Mouse (Mus musculus): ENCODE results near the gene Snx14. TPM values are rescaled to one million over a fixed set of nuclear protein-coding genes. Genes with fewer than 3 reads are reported as not detected.

Gene Snx14
- polyA plus RNA-seq, 1 experiment from 2014 or later = 41.9 TPM

- in situ Hi-C loops (cut with MboI; ENCODE audit: low pct_unique_long_range_greater_than_20kb) = no loop called here
- no peak for TF ChIP-seq CTCF (IDR thresholded peaks at IDR 0.05)
- DNase-seq (ENCODE audit: low read depth, low spot score) = no peak
- no peaks in the 10 kb centered on the region for H3K27me3 ChIP-seq
- POLR2A ChIA-PET = no interaction called here
- no peak for ATAC-seq
- CTCF ChIA-PET = no interaction called here
Measured at GRCm38 (mm10) chr9:88348623-88349022, 90.1 kb downstream of the Snx14 start.

GRCm38 (mm10) chr9:88346857-88347256 lies 91.9 kb downstream of the Snx14 start:
- in situ Hi-C loops (cut with MboI; ENCODE audit: low pct_unique_long_range_greater_than_20kb) = no loop called here
- no peak for TF ChIP-seq CTCF (IDR thresholded peaks at IDR 0.05)
- ATAC-seq (no peak), DNase-seq (ENCODE audit: low read depth, low spot score) (no peak)
- H3K27me3 ChIP-seq = no peaks in the 10 kb centered on the region
- POLR2A ChIA-PET = no interaction called here
- CTCF ChIA-PET = no interaction called here

- TF ChIP-seq CTCF (IDR thresholded peaks at IDR 0.05) = no peak
- H3K27me3 ChIP-seq = no peaks in the 10 kb centered on the region
- no peak for DNase-seq (ENCODE audit: low read depth, low spot score)
- ChIA-PET POLR2A (interaction anchor here (1.2 kb wide), 1 partner anchor 27 kb away, joined by 4 read pairs; no protein-coding TSS in a partner anchor), CTCF (interaction anchor here (1.2 kb wide), 1 partner anchor 16 kb away, joined by 3 read pairs; no protein-coding TSS in a partner anchor)
- ATAC-seq = no peak
- in situ Hi-C loops (cut with MboI; ENCODE audit: low pct_unique_long_range_greater_than_20kb) = no loop called here
Measured at GRCm38 (mm10) chr9:88344424-88344823, 94.3 kb downstream of the Snx14 start.

GRCm38 (mm10) chr9:88342701-88343100 lies 96.1 kb downstream of the Snx14 start:
- in situ Hi-C loops (cut with MboI; ENCODE audit: low pct_unique_long_range_greater_than_20kb) = no loop called here
- CTCF ChIA-PET = no interaction called here
- POLR2A ChIA-PET = no interaction called here
- no peak for TF ChIP-seq CTCF (IDR thresholded peaks at IDR 0.05)
- no peak for DNase-seq (ENCODE audit: low read depth, low spot score)
- H3K27me3 ChIP-seq = no peaks in the 10 kb centered on the region
- no peak for ATAC-seq

DNA sequence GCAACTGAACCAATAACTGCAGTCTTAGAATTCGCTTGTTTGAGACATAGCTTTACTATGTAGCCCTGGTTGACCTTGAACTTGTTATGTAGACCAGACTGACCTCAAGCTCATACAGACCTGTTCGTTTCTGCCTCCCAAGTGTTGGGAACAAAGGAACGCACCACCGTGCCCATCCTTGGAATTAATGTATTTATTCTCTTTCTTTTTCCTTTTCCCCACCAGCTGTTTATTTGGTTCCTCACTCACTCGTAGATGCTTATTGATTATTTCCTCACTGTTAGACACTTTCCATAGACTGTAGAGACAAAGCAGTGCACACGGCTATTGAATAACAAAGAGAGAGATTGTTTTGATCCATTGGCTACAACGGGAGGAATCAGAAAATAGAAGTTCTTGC lies 96.5 kb downstream of the Snx14 start:
- TF ChIP-seq CTCF (IDR thresholded peaks at IDR 0.05) = no peak
- no peak for DNase-seq (ENCODE audit: low read depth, low spot score)
- no peak for ATAC-seq
- CTCF ChIA-PET = interaction anchor here (0.8 to 1.3 kb wide), 2 partner anchors 47 to 72 kb away, joined by 3 read pairs; no protein-coding TSS in a partner anchor
- in situ Hi-C loops (cut with MboI; ENCODE audit: low pct_unique_long_range_greater_than_20kb) = no loop called here
- no peaks in the 10 kb centered on the region for H3K27me3 ChIP-seq
- POLR2A ChIA-PET = interaction anchor here (0.6 kb wide), 1 partner anchor 55 kb away, joined by 3 read pairs; no protein-coding TSS in a partner anchor

GRCm38 (mm10) chr9:88340819-88341218 lies 97.9 kb downstream of the Snx14 start:
- CTCF ChIA-PET = interaction anchor here (1.3 kb wide), 1 partner anchor 45 kb away, joined by 3 read pairs; no protein-coding TSS in a partner anchor
- peak; percentile 83 for DNase-seq (ENCODE audit: low read depth, low spot score)
- no peak for TF ChIP-seq CTCF (IDR thresholded peaks at IDR 0.05)
- peak; percentile 85 for ATAC-seq
- no peaks in the 10 kb centered on the region for H3K27me3 ChIP-seq
- in situ Hi-C loops (cut with MboI; ENCODE audit: low pct_unique_long_range_greater_than_20kb) = no loop called here
- POLR2A ChIA-PET = interaction anchor here (0.6 kb wide), 2 partner anchors 25 to 31 kb away, joined by 3 read pairs; no protein-coding TSS in a partner anchor

GRCm38 (mm10) chr9:88335839-88336238 lies 102.9 kb downstream of the Snx14 start:
- no peak for TF ChIP-seq CTCF (IDR thresholded peaks at IDR 0.05)
- ChIA-PET CTCF (interaction anchor here (0.9 kb wide), 1 partner anchor 94 kb away, joined by 3 read pairs; no protein-coding TSS in a partner anchor), POLR2A (interaction anchor here (0.9 kb wide), 1 partner anchor 8 kb away, joined by 3 read pairs; no protein-coding TSS in a partner anchor)
- peak; percentile 69 for ATAC-seq
- peak; percentile 15 for DNase-seq (ENCODE audit: low read depth, low spot score)
- H3K27me3 ChIP-seq = no peaks in the 10 kb centered on the region
- in situ Hi-C loops (cut with MboI; ENCODE audit: low pct_unique_long_range_greater_than_20kb) = no loop called here

- CTCF ChIA-PET = no interaction called here
- no peak for TF ChIP-seq CTCF (IDR thresholded peaks at IDR 0.05)
- ATAC-seq (no peak), DNase-seq (ENCODE audit: low read depth, low spot score) (no peak)
- POLR2A ChIA-PET = no interaction called here
- in situ Hi-C loops (cut with MboI; ENCODE audit: low pct_unique_long_range_greater_than_20kb) = no loop called here
- H3K27me3 ChIP-seq = no peaks in the 10 kb centered on the region
Measured at GRCm38 (mm10) chr9:88332447-88332846, 106.3 kb downstream of the Snx14 start.

GRCm38 (mm10) chr9:88330316-88330715 lies 108.4 kb downstream of the Snx14 start:
- no peaks in the 10 kb centered on the region for H3K27me3 ChIP-seq
- TF ChIP-seq CTCF (IDR thresholded peaks at IDR 0.05) = no peak
- no peak for DNase-seq (ENCODE audit: low read depth, low spot score)
- CTCF ChIA-PET = no interaction called here
- in situ Hi-C loops (cut with MboI; ENCODE audit: low pct_unique_long_range_greater_than_20kb) = no loop called here
- POLR2A ChIA-PET = no interaction called here
- ATAC-seq = no peak

- H3K27me3 ChIP-seq = no peaks in the 10 kb centered on the region
Measured at GRCm38 (mm10) chr9:88329166-88329748, 109.5 kb downstream of the Snx14 start.

GRCm38 (mm10) chr9:88328666-88329065 lies 110.1 kb downstream of the Snx14 start:
- no peak for TF ChIP-seq CTCF (IDR thresholded peaks at IDR 0.05)
- H3K27me3 ChIP-seq = no peaks in the 10 kb centered on the region
- ChIA-PET CTCF (interaction anchor here (1.2 to 1.4 kb wide), 3 partner anchors 9 to 87 kb away, joined by 3 to 4 read pairs (median 3); no protein-coding TSS in a partner anchor), POLR2A (interaction anchor here (1.1 kb wide), 1 partner anchor 19 kb away, joined by 3 read pairs; no protein-coding TSS in a partner anchor)
- no peak for ATAC-seq
- in situ Hi-C loops (cut with MboI; ENCODE audit: low pct_unique_long_range_greater_than_20kb) = no loop called here
- no peak for DNase-seq (ENCODE audit: low read depth, low spot score)

More at GRCm38 (mm10) chr9:88329166-88329748, 109.5 kb downstream of the Snx14 start:
- ChIA-PET CTCF (interaction anchor here (1.2 to 1.4 kb wide), 3 partner anchors 9 to 88 kb away, joined by 3 to 4 read pairs (median 3); no protein-coding TSS in a partner anchor), POLR2A (interaction anchor here (1.1 kb wide), 1 partner anchor 19 kb away, joined by 3 read pairs; no protein-coding TSS in a partner anchor)
- DNase-seq (ENCODE audit: low read depth, low spot score) = no peak
- in situ Hi-C loops (cut with MboI; ENCODE audit: low pct_unique_long_range_greater_than_20kb) = no loop called here
- no peak for TF ChIP-seq CTCF (IDR thresholded peaks at IDR 0.05)
- ATAC-seq = no peak

Data from Patski (cell line).